Mouse (Mus musculus) bone marrow, adult 2 months (tissue): Measurements from ENCODE around the gene Stx2.

Experiments used
- CTCF ChIP-seq: fragments of 200-500 bp; IDR thresholded peaks from 2 replicates; pipeline ENCODE4 v1.5.1; 2011; ENCODE audit warnings: low read length, control low read depth; ENCODE audit not compliant: control insufficient read depth, insufficient read depth
- POLR2A ChIP-seq: fragments of 200-500 bp; IDR thresholded peaks from 2 replicates; pipeline ENCODE4 v1.6.1; 2011; ENCODE audit warnings: low read depth, mild to moderate bottlenecking, control low read depth, low read length, borderline replicate concordance; ENCODE audit not compliant: control insufficient read depth

DNA sequence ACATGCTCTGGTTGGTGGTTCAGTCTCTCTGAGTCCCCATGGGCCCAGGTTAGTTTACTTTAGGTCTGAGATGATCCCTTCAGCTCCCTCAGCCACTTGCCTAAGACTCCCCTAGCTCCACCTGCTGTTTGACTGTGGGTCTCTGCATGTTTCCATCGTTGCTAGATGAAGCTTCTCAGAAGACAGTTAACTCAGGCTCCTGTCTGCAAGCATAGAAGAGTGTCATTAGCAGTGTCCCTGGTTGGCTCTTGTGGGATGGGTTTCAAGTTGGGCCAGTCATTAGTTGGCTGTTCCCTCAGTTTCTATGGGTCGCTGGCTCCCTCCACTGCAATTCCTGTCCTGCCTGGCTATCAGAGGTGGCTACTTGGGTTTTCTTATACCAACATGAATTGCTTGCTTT is 16.7 kb upstream of the Stx2 start:
- no peak for TF ChIP-seq CTCF
- TF ChIP-seq POLR2A: no peak
